Mouse (Mus musculus) adrenal gland, postnatal 14 days (tissue): Measurements from ENCODE around the gene Asxl1. TPM values are rescaled to one million over a fixed set of nuclear protein-coding genes. Genes with fewer than 3 reads are reported as not detected.

Source experiments
- DNase-seq: peaks from one replicate; pipeline ENCODE4 v3.0.0; 2021; ENCODE audit warnings: mixed read lengths
- total RNA-seq: library from RNA; stranded (reverse); gene quantifications from 2 replicates; pipeline ENCODE4 v1.2.3, GENCODE M21; 2021

Asxl1 gene
- total RNA-seq, 1 experiment from 2014 or later, result 24.8 TPM

DNA sequence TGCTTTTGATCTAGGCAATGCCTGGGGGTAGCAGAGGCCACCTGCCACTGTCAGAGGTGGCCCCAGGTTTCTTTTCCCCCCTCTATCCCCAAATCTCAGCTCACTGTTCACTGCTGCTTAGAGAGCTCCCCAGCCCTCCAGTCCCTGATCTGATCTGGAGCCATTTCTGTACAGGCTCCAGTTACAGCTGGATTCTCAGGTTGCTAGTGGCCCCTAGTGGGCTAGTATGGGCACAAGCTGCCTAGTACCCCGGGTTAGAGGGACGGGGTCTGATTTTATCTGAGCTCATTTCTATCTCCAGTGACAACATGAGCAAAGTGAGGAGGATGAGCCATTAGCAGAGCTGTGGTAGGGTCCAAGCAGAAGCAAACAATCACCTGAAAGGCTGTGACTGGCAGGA lies 69.0 kb downstream of the Asxl1 start:
- peak; percentile 58 for DNase-seq

DNA sequence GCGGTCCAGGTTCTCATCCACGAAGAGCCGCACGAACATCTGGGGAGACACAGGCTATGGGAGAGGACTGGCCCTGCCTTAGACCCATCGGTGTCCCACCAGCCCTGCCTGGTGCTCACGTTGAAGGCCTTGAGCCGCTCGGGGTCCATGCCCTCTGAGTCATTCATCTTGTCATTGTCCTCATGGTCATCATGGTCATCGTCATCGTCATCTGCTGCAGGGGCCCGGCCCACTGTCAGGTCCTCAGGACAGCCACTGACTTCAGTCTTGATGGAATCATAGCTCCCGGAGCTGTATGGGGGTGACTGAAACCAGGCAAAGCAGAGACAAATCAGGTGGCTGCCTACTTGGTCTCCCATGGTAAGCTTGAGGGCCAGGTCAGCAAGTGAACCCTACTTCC lies 72.2 kb downstream of the Asxl1 start:
- DNase-seq, result peak; percentile 58

DNA sequence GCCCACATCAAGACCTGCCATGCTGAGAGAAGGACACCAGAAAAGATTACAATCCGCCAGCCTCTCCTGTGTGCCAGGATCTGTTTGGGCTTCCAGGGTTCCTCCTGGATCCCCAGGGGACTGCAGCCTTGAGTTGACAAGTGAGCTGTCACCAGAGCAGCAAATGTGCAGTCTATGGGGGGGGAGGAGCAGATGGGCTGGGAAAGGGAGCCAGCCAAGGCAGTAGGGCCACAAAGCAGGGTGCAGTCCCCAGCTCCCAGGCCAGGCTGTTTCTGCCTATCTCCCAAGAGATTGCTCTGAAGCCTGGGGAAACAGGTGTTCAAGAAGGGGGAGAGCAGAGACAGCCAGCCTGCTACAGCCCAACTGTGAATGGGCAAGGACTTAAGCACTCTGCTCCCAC lies 72.8 kb downstream of the Asxl1 start:
- peak; percentile 79 for DNase-seq

DNA sequence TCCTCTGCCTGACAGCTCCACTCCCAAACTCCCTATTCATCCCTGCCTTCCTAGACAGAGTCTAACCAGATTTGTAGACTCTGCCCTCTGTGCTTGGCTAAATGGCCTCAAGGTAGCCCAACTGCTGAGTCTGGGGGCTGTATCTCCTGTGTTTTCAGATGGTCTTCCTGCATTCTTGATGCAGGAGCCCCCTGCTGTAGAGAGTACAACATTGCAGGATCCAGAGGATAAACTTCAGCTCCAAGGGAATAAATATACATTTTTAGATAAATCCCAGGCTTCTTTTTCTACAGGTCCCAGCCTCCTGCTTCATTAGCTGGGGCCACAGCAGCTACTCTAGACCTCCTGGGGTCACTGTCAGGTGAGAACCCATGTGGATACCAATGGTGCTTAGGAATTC lies 75.6 kb downstream of the Asxl1 start:
- no peak for DNase-seq

DNA sequence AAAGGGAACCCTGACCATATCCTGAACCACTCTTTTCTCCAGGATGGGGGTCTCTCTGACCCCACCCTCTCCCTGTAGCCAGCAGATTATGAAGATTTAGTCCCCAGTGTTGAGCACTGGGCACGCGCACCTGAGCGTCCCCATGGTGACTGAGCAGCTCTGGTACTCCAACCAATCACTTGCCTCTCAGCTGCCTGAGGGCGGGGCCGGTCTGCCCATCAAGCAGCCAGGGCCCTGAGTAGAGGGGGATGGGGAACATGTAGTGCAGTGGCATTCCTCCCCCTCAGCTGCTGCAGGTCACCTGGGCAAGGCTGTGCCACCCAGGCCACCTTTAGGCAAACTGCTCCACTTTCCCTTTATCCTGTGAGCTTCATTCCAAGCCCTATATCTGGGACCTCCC lies 76.4 kb downstream of the Asxl1 start:
- DNase-seq, result no peak

DNA sequence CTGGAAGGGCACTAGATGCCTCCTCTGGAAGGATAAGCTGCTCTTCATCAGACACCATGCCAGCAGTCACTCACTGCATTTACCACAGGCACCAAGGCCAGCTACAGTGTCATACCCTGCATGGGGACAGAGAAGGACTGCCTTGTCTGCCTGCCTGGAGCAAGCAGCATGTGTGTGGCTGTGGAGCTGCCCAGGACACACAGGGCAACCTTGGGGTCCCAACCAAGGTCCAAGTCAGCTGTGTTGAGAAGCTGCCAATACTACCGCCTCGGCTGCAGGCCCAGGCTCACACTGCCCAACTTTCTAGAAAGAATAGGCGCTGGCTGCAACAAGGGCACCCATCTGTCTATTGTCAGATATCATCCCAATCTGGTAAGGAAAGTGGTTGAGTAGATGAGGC lies 77.5 kb downstream of the Asxl1 start:
- peak; percentile 77 for DNase-seq

DNA sequence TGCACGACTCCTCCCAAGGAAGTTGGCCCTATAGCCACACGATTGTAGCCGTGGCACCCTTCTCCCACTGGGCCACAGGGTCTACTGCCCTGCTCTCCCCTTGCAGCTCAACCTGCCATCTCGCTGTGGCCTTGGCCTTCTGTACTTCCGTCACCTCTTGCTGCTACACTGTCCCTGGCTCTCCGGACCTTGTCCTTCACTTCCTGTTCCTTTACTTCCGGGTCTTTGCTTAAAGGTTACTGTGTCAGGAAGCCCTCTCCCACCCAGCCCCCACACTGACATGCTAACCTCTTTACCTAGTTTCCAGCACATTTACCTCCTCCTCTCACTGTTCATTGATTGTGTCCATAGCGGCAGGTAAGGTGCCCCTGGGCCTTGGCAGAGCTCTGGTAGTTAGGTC lies 78.9 kb downstream of the Asxl1 start:
- DNase-seq, result peak; percentile 35

DNA sequence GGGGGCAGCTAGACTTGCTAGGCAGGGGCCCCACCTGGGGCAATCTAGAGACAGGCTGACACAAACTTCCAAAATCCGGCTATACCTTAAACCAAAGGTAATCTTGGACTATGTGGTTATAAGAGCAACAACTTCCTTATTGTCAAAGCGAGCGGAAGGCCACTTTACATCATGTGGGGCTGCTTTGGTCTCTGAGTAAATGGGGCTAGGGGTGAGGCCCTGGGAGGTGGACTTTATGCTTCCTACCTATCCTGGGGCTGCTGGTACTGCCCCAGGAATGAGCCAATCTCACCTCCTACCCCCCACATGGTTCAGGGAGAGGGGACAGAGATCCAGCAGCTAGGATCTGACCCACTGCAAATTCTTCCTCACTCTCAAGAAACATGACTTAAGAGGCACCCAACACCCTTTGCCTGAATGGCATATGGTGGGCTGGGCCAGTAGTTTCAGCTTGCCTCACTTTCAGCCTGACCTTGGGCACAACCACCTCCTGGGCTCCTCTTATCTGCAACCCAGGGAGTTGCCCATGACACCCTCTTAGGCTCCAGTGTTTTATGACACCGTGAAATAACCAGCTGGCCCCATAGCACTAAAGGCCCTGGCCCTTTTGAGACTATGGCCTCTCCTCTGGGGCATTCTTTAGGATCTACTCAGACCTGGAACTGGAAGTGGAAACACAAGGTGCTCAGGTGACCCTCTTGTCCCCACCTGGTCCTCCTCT lies 79.7 kb downstream of the Asxl1 start:
- peak; percentile 38 for DNase-seq

DNA sequence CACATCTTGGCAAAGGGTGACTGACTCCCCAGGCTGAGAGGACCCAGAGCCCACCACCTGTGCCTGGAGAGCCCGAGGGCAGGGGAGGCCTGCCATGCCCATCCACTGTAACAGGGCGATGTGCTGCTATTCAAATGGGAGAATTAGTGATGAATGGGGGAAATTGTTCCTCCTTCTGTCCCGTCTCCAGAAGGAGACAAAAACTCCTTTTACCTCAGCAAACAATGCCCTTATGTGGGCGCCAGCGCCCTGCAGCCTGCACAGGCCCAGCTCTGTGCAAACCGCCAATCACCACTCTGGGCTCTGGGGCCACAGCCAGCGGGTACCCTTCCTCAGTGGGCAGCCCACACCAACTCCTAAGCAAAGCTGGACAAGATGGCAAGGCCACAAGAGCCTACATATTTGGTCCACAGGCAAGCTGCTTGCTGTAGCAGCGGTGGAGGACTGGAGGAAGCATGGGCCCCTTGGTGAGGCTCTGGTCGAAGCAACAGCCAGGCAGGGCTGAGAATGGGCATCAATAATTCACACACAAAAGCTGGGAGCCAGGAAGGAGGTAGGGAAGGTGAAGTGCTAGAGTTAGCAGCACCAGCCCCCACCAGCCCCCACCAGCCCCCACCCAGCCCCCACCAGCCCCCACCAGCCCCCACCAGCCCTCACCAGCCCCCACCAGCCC lies 80.5 kb downstream of the Asxl1 start:
- no peak for DNase-seq

DNA sequence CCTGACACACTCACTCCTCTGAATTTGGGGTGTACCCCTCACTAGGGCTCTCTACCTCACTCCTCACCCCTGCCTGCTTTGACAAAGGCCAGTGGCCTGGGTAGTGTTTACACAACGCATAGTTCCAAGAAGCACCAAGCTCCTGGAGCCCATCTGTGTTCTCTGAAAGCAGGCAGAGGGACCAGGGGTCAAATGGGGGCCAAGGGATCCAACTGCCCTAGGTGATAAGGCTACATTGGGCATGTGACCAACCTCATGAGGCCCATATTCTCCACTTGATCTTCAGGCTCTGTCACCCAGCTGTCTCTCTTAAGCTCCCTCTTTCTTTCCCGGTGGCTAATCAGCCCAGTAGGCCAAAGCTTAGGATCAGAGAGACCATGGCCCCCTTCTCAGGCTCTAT lies 81.3 kb downstream of the Asxl1 start:
- DNase-seq, result no peak

DNA sequence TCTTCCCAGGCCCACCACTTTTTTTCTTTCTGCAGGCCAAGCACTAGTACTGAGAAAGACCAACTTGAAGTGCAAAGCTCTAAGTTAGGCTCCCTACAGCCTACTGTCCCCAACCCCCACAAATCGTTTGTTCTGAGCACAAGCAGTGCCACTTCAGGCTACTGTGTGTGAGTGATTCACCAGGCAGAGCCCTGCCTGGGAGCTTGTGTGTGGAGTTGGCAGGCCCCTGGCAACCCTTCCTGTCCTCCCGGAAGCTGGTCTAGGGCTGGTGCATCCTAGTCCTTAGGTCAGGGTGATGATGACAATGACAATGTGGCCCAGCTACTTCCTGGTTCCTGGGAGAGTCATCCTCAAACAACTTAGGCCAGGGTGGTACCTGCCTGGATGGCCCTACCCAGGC lies 82.9 kb downstream of the Asxl1 start:
- DNase-seq, result peak; percentile 65

DNA sequence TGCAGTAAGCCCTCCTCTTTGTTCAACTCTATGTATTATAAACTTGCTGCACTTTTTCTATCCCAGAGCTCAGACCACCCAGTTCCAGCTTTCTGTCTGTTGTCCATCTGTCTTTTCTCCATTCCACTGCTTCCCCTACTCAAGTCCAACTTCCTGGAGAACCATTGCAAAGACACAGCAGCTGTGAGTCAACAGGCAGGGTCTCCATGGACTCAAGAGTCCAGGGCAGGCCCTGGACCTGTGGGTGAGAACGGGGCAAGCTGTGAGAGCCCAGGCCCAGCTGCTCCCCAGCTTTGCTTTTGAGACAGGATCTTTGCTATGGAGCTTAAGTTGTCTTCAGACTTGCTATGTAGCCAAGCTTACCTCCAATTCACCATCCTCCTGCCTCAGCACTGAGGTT lies 84.9 kb downstream of the Asxl1 start:
- no peak for DNase-seq

DNA sequence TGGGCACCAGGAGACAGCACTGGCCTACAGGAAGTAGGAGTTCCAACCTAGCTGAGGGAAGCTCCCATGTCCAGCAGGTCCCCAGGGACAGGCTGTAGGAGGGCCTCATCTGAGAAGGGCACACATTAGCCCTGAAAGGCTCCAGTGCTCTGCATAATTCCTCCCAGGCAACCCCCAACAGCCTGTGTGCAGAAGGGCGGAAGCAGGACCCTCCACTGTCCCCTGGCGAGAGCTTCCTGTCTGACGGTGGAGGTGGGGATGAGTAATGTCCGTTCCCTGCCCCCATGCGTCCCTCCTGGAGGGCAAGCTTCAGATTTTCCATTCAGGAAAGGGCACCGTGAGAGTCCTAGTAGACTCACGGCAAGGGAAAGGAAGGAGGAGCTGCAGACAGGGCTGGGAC lies 86.9 kb downstream of the Asxl1 start:
- DNase-seq, result peak; percentile 49

DNA sequence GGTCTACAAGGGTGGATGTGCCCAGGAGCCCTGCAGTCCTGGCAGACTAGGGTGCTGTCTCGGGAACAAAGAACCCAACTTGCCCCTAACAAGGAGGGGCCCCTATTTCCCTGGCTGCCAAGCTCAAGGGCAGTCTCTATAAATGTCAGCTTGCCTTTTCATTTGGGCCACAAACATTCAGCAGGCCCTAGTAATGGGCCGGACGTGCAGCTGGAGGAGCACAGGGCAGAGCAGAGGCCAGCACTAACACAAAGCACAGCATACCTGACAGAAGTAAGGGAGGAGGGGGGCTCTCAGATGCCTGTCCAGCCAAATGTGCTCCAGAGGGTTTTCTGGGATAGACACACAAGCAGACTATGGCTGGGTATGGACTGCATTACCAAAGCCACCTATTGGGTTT lies 88.2 kb downstream of the Asxl1 start:
- DNase-seq, result no peak

DNA sequence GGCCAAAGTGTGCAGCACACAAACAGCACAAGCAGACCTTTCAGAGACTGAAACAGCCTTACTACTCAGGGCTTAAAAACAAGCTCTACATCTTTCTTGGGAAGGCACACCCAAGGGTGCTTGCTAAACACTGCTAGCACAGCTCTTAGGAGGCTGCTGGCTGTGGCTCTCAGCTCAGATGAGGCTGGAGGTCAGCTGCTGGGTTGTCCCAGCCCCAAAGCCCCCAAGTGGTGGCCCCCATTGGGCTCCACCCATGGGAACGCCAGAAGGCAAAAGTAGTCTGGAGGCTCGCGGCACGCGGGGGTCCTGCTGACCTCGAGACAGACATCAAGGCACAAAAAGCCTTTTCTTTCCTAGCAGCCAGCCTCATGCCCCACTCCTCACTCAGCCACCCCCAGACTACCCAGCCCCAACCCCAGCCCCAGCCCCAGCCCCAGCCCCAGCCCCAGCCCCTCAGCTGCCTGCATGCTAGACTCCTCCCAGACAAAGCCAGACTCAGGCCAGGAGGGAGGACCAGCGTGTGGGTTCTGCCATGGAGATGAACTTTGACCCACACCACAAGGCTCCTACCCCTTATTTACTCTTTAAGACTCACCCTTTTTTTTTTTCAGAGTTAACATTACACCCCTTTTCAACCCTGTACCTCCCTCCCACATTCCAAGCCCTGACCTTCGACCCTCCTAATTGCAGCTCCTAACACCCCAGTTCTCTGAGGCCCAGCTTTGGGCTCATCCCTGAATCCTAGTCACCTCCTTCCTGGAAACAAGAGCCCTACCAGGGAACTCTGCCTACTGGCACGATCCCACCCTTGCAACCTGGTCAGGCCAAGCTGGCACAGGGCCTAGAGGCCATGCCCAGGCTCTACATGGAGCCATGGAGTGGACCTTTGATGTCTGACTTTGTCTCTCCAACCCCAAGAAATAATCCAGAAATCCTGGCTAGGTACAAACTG lies 89.5 kb downstream of the Asxl1 start:
- DNase-seq, result peak; percentile 67

DNA sequence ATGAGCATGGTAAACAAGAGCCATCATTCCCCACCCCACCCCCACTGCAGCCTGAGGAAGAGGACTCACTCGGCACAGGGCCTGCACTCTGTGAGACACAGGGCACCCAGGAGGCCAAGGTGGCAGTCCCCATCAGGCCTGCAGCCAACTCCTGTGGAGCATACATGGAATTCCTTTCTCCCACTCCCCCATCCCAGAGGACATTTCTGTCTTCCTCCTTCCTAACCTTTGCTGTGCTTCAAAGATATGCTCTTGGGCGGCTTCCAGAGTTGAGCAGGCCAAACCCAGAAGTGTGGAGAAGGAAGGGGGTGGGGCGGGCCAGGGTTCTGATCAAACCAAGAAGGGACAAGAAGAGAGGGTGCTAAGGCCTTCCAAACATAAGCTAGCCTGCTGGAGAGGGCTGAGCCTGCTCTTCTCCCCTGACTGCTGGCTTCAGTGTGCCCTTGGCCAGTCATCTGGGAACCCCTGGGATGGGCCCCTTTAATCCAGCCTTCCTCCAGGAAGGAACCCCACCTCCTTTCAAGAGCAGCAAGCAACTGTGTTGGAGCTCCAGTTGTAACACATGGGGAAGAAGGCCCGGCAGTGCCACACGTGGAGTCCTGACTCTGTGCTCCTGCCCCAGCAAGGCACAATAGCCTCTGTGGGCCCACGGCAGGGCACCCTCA lies 91.1 kb downstream of the Asxl1 start:
- peak; percentile 83 for DNase-seq

DNA sequence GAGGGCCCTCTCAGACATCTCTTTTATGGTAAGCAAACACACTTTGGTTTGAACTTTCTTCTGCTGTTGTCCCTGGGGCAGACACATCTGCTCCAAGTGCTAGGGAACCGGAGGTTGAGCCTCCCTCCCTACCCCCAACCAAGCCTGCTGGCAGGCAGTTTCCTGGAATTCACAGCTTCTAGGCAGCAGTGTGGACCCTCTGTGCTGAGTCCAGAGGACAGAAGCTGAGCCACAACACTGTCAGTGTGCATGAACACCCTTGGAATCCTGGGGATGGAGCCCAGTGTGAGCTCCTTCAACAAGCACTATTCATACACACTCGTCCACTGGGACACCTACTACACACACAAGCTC lies 91.7 kb downstream of the Asxl1 start:
- DNase-seq, result no peak

DNA sequence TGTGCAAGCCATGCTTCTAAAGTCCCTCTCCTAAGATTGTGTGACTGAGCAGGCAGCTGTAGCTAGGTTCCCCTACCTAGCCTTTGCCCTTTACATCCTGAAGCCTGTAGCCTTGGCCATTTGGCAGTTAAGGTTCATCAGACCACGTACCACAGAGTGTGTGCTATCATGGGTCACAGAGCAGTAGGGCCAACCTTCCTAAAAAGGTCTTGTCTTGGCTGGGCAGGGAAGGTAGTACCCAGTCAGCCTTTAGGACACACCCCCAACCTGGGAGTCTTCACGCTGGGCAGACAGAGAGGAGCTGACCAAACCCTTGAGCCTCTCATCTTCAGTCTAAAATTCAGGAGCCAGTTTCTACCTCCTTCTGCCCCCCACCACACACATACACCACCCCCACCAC lies 95.1 kb downstream of the Asxl1 start:
- no peak for DNase-seq

DNA sequence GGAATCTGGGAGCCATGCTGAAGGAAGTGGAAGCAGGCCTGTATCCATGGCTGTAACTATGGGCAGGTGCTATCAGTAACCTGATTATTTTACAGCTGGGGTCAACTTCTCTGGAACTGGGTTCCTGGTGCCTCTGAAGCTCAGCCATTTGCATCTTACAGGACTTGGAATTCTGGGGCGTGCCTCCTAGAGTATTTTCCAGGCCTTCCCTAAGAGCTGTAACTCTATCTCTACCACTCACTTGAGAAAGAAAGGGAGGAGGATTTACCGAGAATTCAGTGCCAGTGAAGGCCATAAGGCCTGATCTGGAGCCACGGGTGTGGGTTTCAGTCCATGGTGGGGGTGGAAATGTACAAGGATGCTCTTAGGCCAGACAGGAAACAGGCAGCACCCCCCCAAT lies 95.6 kb downstream of the Asxl1 start:
- no peak for DNase-seq

DNA sequence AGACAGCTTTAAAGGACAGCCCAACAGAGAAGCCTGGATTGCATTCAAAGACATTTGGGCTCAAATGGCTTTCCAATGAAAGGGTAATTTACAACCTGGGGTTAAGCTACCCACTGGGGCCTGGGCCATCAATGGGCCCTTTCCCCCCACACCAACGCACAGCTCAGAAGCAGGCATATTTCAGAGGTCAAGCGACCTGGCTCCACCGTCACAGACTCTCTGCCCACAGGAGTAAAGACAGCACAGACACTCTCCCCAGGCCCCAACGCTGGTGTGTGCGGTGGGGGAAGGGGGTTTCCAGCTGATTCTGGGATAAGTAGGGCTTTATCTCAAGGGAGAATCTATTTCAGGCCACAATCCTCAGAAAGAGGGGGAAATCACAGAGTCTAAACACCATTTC lies 97.1 kb downstream of the Asxl1 start:
- no peak for DNase-seq

DNA sequence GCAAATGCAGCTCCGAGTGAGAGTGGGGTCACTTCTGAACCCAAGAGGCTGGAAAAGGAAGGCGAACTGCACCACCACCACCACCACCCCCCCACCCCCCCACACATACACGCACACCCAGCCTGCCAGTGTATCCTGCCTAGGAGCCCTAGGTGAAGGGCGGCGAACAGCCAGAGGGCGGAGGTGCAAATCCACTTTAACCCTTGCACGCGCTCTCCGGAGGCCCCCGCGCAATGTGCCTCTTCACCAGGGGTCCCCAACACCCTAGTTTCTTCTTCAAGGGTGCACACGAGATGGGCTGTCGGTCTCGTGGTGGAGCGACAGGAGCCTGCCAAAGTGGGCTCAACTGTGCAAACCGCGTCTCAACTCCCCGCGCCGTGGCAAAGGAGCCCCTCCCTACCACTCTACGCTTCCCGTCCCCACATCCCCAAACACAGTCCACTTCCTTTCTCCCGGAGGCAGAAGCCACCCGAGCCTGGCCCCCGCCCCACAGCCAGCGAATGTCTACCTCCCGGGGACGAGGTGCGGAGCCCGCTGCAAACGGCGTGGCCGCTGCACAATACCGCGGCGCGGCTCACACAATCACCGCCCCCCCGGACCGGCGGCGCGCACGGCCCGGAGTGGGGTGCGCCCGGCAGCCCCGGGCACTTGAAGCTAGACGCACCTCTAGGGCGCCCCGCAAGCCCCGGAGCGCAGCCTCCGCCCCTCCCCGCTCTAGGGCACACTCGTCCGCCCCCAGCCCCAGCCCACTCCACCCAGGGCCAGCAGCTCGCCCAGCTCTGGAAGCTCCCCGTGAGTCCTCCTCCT lies 98.0 kb downstream of the Asxl1 start:
- peak; percentile 62 for DNase-seq
